Mouse (Mus musculus) kidney, adult 2 months (tissue): Measurements from ENCODE around the gene Wbp1l.

Experiments
- CTCF ChIP-seq: fragments of 200-500 bp; conservative IDR thresholded peaks from 2 replicates; pipeline ENCODE4 v1.5.1; 2011; ENCODE audit warnings: low read depth, mild to moderate bottlenecking, control low read depth, low read length, moderate library complexity, mixed read lengths; ENCODE audit not compliant: insufficient read depth, insufficient read length
- POLR2A ChIP-seq: fragments of 200-500 bp; IDR thresholded peaks from one replicate; pipeline ENCODE4 v1.6.1; 2011; ENCODE audit warnings: low read depth, low read length, control low read depth

DNA sequence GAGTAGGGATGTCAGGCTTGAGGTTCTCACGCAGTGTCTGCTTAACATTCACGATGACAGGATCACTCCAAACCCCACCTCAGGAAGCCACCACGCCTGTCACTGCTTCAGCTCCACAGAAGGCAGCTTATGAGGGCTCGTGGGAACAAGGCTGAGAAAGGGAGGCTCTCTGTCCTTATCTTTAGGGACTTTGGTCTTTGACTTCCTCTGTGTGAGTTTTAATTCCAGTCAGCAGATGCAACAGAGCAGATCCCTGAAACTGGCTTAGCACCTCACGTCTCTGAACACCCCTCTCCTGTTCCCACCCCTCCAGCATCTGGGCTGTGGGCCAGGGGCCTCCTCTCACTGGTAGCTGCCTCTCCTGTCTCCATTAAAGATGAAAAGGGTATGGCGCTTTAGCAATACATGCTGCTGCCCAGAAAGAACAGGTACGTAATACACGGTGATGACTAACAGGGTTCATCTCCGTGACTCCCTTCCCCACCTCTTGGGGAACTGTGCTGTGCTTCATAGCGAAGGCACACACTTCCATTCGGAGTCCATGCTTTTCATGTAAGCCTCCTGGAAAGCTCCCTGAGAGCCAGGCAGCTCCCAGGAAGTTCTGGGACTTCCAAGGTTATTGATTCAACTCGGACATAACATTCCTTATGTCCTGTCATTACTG is 81.0 kb downstream of the Wbp1l start:
- TF ChIP-seq CTCF: no peak
- no peak for TF ChIP-seq POLR2A
